Mouse (Mus musculus): ENCODE measurements around the gene Ddah1. TPM values are rescaled to one million over a fixed set of nuclear protein-coding genes. Genes with fewer than 3 reads are reported as not detected.

The Ddah1 gene
- polyA plus RNA-seq, 1 experiment from 2014 or later: 23.9 TPM

GRCm38 (mm10) chr3:145941971-145942370, 183.5 kb downstream of the Ddah1 start:
- ATAC-seq (ENCODE audit: insufficient read depth, low FRiP score, low read depth): no peak
- WGBS: 14% methylated on average over 3 of the region's 3 CpGs

More at GRCm38 (mm10) chr3:145941971-145942370, 183.5 kb downstream of the Ddah1 start:
- H3K27ac ChIP-seq: no peak overlapping the region
- H3K4me3 ChIP-seq (replicated peaks): no peak overlapping the region
- no peaks in the 10 kb centered on the region for H3K9me3 ChIP-seq
- H3K27me3 ChIP-seq (replicated peaks): no peaks in the 10 kb centered on the region
- H3K9ac ChIP-seq: no peak overlapping the region
- no peak overlapping the region for H3K4me2 ChIP-seq
- peaks cover 19% of the 10 kb centered on the region for H3K4me1 ChIP-seq
- peaks cover 19% of the 10 kb centered on the region for H3K36me3 ChIP-seq

Other genes with a start within 250 kb of the Ddah1 start
- 29.8 and 30.2 TPM in 2 replicates for gene Znhit6, start 182.5 kb upstream of the Ddah1 start, polyA plus RNA-seq (2015; fragmentation: Nextera tagmentation; extraction: Ambion mirVana)
- gene Ccn1, start 108.7 kb upstream of the Ddah1 start, polyA plus RNA-seq (2015; fragmentation: Nextera tagmentation; extraction: Ambion mirVana): 39.7 and 45.1 TPM in 2 replicates
- gene Bcl10, start 164.1 kb downstream of the Ddah1 start, polyA plus RNA-seq (2015; fragmentation: Nextera tagmentation; extraction: Ambion mirVana): 50.4 and 51.3 TPM in 2 replicates
- 47.6 and 49.0 TPM in 2 replicates for gene 2410004B18Rik, start 179.3 kb downstream of the Ddah1 start, polyA plus RNA-seq (2015; fragmentation: Nextera tagmentation; extraction: Ambion mirVana)
- 2.0 and 2.1 TPM in 2 replicates for gene Syde2, start 229.2 kb downstream of the Ddah1 start, polyA plus RNA-seq (2015; fragmentation: Nextera tagmentation; extraction: Ambion mirVana)